ENCODE assay signal across 8 mouse cellular contexts in the genomic region with DNA sequence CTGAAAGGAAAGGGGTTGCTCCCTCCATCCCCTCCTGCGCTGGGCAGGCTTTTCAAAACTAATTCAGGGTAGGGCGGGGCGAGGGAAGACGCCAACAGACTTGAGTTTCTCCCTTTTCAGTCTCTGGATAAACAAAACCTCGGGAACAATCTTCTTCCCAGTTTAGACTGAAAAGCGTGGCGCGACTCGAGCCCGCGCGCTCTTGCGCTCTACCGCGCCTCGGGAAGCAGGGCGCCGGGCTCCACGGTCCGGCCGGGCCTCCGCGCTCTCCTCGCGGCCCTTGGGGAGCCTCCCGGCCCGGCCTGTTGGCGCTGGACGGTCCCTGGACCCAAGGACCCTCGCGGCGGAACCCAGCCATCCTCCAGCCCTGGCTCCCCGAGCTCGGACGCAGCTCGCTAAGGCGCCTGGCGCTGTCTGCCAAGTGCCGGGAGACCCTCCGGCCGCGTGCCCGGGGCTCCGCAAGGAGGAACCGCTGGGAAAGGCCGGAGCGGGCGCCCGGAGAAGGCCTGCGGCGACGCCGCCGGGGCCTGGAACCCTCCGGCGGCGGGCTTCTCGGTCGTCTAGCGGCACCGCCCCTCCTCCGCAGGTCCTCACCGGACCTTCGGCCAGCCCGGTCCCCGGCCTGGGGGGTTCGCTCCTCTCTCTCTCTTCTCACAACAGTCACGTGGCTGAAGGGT. TPM values are rescaled to one million over a fixed set of nuclear protein-coding genes. Genes with fewer than 3 reads are reported as not detected.
A peak's percentile ranks its signal among the peaks of the same experiment; 100 is the strongest.
DNase-seq lines count a peak whose midpoint lies in the region; ATAC-seq and TF ChIP-seq lines count a peak whose summit lies in the region.

No protein-coding gene starts in this region.

- no peak for TF ChIP-seq POLR2A in testis, adult 2 months (IDR thresholded peaks at IDR 0.05; ENCODE audit: control insufficient read depth, low read depth, low read length)

- peak overlapping the region; percentile 37 for H3K4me3 ChIP-seq in embryonic facial prominence, embryonic 12.5 days
- peak overlapping the region; percentile 39 for H3K4me3 ChIP-seq in intestine, embryonic 15.5 days (replicated peaks)
- H3K4me3 ChIP-seq in midbrain, embryonic 10.5 days, result peak overlapping the region; percentile 63
- peak overlapping the region; percentile 68 for H3K4me3 ChIP-seq in testis, adult 2 months (ENCODE audit: control insufficient read depth, low read depth, low read length)

- no peak for TF ChIP-seq CTCF in testis, adult 2 months (IDR thresholded peaks at IDR 0.05; ENCODE audit: control insufficient read depth, insufficient read depth, insufficient replicate concordance, low read depth, low read length)

- peaks cover 51% of the 10 kb centered on the region for H3K27me3 ChIP-seq in embryonic facial prominence, embryonic 12.5 days
- peaks cover 49% of the 10 kb centered on the region for H3K27me3 ChIP-seq in intestine, embryonic 15.5 days (replicated peaks)
- H3K27me3 ChIP-seq in midbrain, embryonic 10.5 days (ENCODE audit: low read depth, poor library complexity, severe bottlenecking), result peaks cover 89% of the 10 kb centered on the region
- H3K27me3 ChIP-seq in testis, adult 2 months (ENCODE audit: control insufficient read depth, insufficient read depth, low read length), result no peaks in the 10 kb centered on the region; the same call in 1 of the 2 replicates

- H3K36me3 ChIP-seq in embryonic facial prominence, embryonic 12.5 days, result no peaks in the 10 kb centered on the region
- no peaks in the 10 kb centered on the region for H3K36me3 ChIP-seq in intestine, embryonic 15.5 days
- no peaks in the 10 kb centered on the region for H3K36me3 ChIP-seq in midbrain, embryonic 10.5 days
- H3K36me3 ChIP-seq in testis, adult 2 months (ENCODE audit: control insufficient read depth, insufficient read depth, low read length), result no peaks in the 10 kb centered on the region

- ATAC-seq in embryonic facial prominence, embryonic 12.5 days (ENCODE audit: insufficient number of reproducible peaks, insufficient read depth, low FRiP score, low TSS enrichment), result peak; percentile 90
- peak; percentile 77 for ATAC-seq in intestine, embryonic 15.5 days
- no peak for ATAC-seq in CD4-positive, CD25-positive, alpha-beta regulatory T cell, adult 4 months

- peak overlapping the region; percentile 38 for H3K9ac ChIP-seq in embryonic facial prominence, embryonic 12.5 days
- peak overlapping the region; percentile 27; the same call in 1 of the 2 replicates for H3K9ac ChIP-seq in intestine, embryonic 15.5 days

- under 1% methylated on average over 68 of the region's 68 CpGs for WGBS in embryonic facial prominence, embryonic 12.5 days
- WGBS in intestine, embryonic 15.5 days, result under 1% methylated on average over 66 of the region's 68 CpGs
- WGBS in midbrain, embryonic 10.5 days, result under 1% methylated on average over 68 of the region's 68 CpGs

- peak; percentile 59 to 70 for DNase-seq in left cerebral cortex, adult 18-20 months (ENCODE audit: low spot score in 2 of 2)
- no peak for DNase-seq in left cerebral cortex, adult 11 months (ENCODE audit: low spot score)
- peak; percentile 73 for DNase-seq in midbrain, embryonic 10.5 days (ENCODE audit: low spot score)
- DNase-seq in adrenal gland, adult 8-10 months, result no peak

- no peaks in the 10 kb centered on the region for H3K9me3 ChIP-seq in embryonic facial prominence, embryonic 12.5 days
- no peaks in the 10 kb centered on the region for H3K9me3 ChIP-seq in intestine, embryonic 15.5 days
- H3K9me3 ChIP-seq in midbrain, embryonic 10.5 days (replicated peaks), result no peaks in the 10 kb centered on the region

- peak overlapping the region; percentile 75 for H3K4me2 ChIP-seq in embryonic facial prominence, embryonic 12.5 days (replicated peaks)
- H3K4me2 ChIP-seq in intestine, embryonic 15.5 days (replicated peaks), result peak overlapping the region; percentile 82

- H3K27ac ChIP-seq in embryonic facial prominence, embryonic 12.5 days, result 0 out of 2 replicates have a peak overlapping the region, but pooled peaks have one; percentile 55
- no peak overlapping the region for H3K27ac ChIP-seq in intestine, embryonic 15.5 days
- H3K27ac ChIP-seq in midbrain, embryonic 10.5 days (replicated peaks), result peak overlapping the region; percentile 83
- H3K27ac ChIP-seq in testis, adult 2 months (ENCODE audit: control insufficient read depth, insufficient read depth, low read depth, low read length), result no peak overlapping the region

- H3K4me1 ChIP-seq in embryonic facial prominence, embryonic 12.5 days, result peaks cover 5% of the 10 kb centered on the region; the same call in 1 of the 2 replicates
- H3K4me1 ChIP-seq in intestine, embryonic 15.5 days (replicated peaks), result peaks cover 7% of the 10 kb centered on the region
- peaks cover 15% of the 10 kb centered on the region for H3K4me1 ChIP-seq in midbrain, embryonic 10.5 days
- peaks cover 5% of the 10 kb centered on the region for H3K4me1 ChIP-seq in testis, adult 2 months (ENCODE audit: control insufficient read depth, insufficient read depth, low read length)

RNA-seq across cellular contexts. Expression of gene Gm43517, which starts 16.3 kb away (rescaled TPM):
- total RNA-seq in left cerebral cortex, adult 18-20 months (2021), result 1 to 10 TPM; 6.3 to 6.9 TPM
- polyA plus RNA-seq in embryonic facial prominence, embryonic 12.5 days (2016; fragmentation: Nextera tagmentation; extraction: Ambion mirVana), result 0.05 TPM in 1 of 2 replicates, not detected in the other
- polyA plus RNA-seq in intestine, embryonic 15.5 days (2015; fragmentation: Nextera tagmentation; extraction: Ambion mirVana), result not detected in 2 replicates
- 0.05 TPM in 1 of 2 replicates, not detected in the other for polyA plus RNA-seq in midbrain, embryonic 10.5 days (2016; fragmentation: Nextera tagmentation; extraction: Ambion mirVana)
- 0.02 TPM in 1 of 2 replicates, not detected in the other for polyA plus RNA-seq in testis, adult 2 months (2012; rRNA removed)
- polyA plus RNA-seq in CD4-positive, CD25-positive, alpha-beta regulatory T cell, adult 4 months (2017; shearing (Covaris generic)), result not detected
- total RNA-seq in adrenal gland, adult 8-10 months (2022), result not detected

RNA-seq across cellular contexts. Expression of gene Foxg1, which starts 18.8 kb away (rescaled TPM):
- total RNA-seq in left cerebral cortex, adult 18-20 months (2021), result 100 to 1,000 TPM in 1 of 2 experiments, 10 to 100 TPM in 1; 97.5 to 110 TPM
- 2.1 and 3.1 TPM in 2 replicates for polyA plus RNA-seq in embryonic facial prominence, embryonic 12.5 days (2016; fragmentation: Nextera tagmentation; extraction: Ambion mirVana)
- 0.05 TPM in 1 of 2 replicates, not detected in the other for polyA plus RNA-seq in intestine, embryonic 15.5 days (2015; fragmentation: Nextera tagmentation; extraction: Ambion mirVana)
- polyA plus RNA-seq in midbrain, embryonic 10.5 days (2016; fragmentation: Nextera tagmentation; extraction: Ambion mirVana), result 0.31 and 0.42 TPM in 2 replicates
- 0.67 and 0.91 TPM in 2 replicates for polyA plus RNA-seq in testis, adult 2 months (2012; rRNA removed)
- polyA plus RNA-seq in CD4-positive, CD25-positive, alpha-beta regulatory T cell, adult 4 months (2017; shearing (Covaris generic)), result not detected
- total RNA-seq in adrenal gland, adult 8-10 months (2022), result not detected

Comparison
In these comparisons a context has a peak if more than half of its experiments do, and no peak if none do; other contexts are left out.
1. DNase-seq: peak in left cerebral cortex, adult 18-20 months (2 of 2) and midbrain, embryonic 10.5 days (single experiment); none in left cerebral cortex, adult 11 months (single experiment) and adrenal gland, adult 8-10 months (single experiment).
2. H3K27ac ChIP-seq: peak in embryonic facial prominence, embryonic 12.5 days (single experiment) and midbrain, embryonic 10.5 days (single experiment); none in intestine, embryonic 15.5 days (single experiment) and testis, adult 2 months (single experiment).
3. Peak in every context shown above with its lines, with median percentiles within 50 percentile points of each other: H3K4me3 ChIP-seq.